Mouse (Mus musculus) cortical plate, adult 2 months (tissue): ENCODE results near the gene Elk3. TPM values are rescaled to one million over a fixed set of nuclear protein-coding genes. Genes with fewer than 3 reads are reported as not detected.

Experiments used
- H3K27ac ChIP-seq: fragments of 200-500 bp; 2 replicates; pipeline ENCODE4 v1.5.1; 2012; ENCODE audit warnings: low read length, control low read depth, inconsistent platforms; ENCODE audit not compliant: insufficient read depth
- H3K4me1 ChIP-seq: fragments of 200-500 bp; 2 replicates; pipeline ENCODE4 v1.6.1; 2011; ENCODE audit warnings: low read length; ENCODE audit not compliant: control insufficient read depth, insufficient read depth
- H3K4me3 ChIP-seq: fragments of 200-500 bp; 2 replicates; pipeline ENCODE4 v1.5.1; 2011; ENCODE audit warnings: mild to moderate bottlenecking, low read length, control low read depth; ENCODE audit not compliant: insufficient read depth
- CTCF ChIP-seq: fragments of 200-500 bp; IDR thresholded peaks from 2 replicates; pipeline ENCODE4 v1.5.1; 2011; ENCODE audit warnings: mild to moderate bottlenecking, control low read depth, low read length; ENCODE audit not compliant: insufficient read depth; ENCODE audit errors: extremely low read depth
- POLR2A ChIP-seq: fragments of 200-500 bp; IDR thresholded peaks from 2 replicates; pipeline ENCODE4 v1.6.1; 2011; ENCODE audit warnings: mild to moderate bottlenecking, low read length, control low read depth; ENCODE audit not compliant: insufficient read depth; ENCODE audit errors: extremely low read depth
- polyA plus RNA-seq: library from polyadenylated mRNA; depleted of rRNA; stranded (reverse); fragments of >200 nt; gene quantifications from 2 replicates; pipeline ENCODE4 v1.2.3, GENCODE M21; 2012

The Elk3 gene
- polyA plus RNA-seq, 1 experiment, result 6.9 TPM

DNA sequence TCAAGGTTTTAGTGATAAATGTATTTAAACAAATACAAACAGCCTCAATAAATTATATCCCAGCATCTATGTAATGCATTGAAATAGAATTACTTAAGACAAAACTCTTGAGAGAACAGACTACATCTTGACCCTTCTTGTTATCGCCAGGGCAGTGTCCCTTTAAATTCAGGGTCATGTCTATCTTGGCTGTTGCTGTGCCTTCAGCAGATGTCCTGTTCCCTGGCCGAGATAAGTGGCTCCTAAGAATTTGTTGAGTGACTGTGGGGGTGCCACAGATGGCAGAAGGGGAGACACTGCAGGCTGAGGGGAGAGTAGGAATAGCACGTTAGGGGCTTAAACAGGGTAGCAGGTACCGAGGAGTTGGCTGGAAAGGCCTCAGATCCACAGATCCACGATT lies 22.3 kb upstream of the Elk3 start:
- Histone ChIP-seq H3K27ac (no peak overlapping the region), H3K4me3 (no peak overlapping the region), H3K4me1 (no peaks in the 10 kb centered on the region)
- TF ChIP-seq POLR2A (no peak), CTCF (no peak)

DNA sequence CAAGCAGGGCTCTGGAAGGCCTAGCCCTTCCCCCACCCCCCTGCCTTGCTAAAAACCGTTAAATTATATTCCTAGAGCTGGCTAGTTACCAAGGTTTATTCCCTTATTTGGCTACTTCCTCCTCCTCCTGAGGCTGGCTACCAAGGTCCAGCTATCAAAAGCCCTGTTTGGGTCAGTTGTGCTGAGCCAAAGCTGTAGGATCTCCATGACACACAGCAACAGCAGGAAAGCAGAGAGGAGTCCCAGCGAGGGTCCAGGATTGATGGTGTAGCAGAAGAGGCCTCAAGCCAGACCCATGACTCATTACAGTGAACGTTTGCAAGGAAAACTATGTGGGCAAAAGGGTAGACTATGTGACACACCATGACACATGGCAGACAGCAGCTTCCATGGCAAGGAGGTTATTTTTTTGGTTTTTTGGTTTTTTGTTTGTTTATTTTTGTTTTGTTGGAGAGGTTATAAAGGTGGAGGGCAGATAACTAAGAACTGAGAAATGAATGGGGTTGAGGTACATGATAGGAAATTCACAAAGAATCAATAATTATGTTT lies 21.4 kb upstream of the Elk3 start:
- Histone ChIP-seq H3K27ac (no peak overlapping the region), H3K4me1 (no peaks in the 10 kb centered on the region), H3K4me3 (no peak overlapping the region)
- no peak for TF ChIP-seq CTCF
- no peak for TF ChIP-seq POLR2A

DNA sequence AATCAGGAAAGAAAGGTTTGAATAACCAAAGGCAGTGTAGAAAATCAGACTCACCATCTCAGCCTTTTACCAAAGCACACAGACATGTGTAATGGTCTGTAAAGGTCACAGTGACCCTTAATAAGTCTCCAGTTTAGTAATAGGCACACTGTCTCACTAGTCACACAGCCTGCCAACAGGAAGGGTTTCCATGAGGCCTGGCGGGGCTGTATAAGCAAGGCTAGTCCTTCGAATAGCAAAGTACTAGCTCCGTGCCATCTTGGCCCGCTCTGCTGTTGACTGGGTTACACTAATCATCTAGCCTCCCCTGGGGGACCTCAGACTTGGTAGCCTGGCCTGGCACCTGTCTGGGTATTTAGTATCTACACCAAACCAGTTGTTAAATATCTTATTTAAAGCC lies 20.6 kb upstream of the Elk3 start:
- TF ChIP-seq POLR2A (no peak), CTCF (no peak)
- H3K4me1 ChIP-seq, result no peaks in the 10 kb centered on the region

DNA sequence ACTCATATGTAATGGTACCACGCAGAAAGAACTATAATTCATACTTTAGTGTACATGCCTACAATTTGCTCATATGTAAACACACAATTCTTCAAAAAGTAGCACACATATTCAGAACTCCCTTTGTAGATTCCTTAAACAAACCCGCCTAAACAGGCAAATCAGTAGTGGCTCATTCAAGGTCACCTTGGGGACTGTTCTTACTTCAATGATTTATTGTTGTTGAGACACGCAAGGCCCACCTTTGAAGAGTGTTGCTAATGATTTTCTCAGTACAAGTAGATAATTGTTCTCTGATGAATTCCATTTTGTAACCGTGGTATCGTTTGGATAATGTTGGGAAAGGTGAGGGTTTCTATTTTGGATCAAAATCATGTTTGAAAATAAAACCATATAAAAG lies 17.4 kb upstream of the Elk3 start:
- Histone ChIP-seq H3K4me3 (no peak overlapping the region), H3K27ac (no peak overlapping the region), H3K4me1 (no peaks in the 10 kb centered on the region)
- TF ChIP-seq CTCF (no peak), POLR2A (no peak)

More for the DNA sequence above, 20.6 kb upstream of the Elk3 start:
- Histone ChIP-seq H3K27ac (no peak overlapping the region), H3K4me3 (no peak overlapping the region)

DNA sequence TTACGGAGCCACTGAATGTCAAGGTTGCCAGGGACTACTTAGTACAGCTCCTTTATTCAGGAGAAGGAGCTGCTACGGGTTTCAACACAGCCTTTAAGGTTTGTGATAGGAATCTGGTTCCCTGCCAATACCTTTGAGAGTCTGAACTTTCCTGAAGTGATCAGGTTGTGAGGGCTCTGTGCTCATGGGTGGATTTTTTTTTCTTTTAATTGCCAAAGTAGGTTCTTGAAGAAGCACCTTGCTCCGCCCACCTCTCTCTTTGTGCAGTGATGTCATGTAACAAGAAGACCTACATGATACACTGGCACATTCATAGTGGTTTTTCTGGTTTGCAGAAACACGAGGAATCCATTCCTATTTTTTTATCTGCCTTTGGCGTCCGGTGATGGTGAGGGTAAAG lies 16.3 kb upstream of the Elk3 start:
- no peak overlapping the region for H3K4me3 ChIP-seq
- H3K4me1 ChIP-seq, result no peaks in the 10 kb centered on the region
- no peak overlapping the region for H3K27ac ChIP-seq
- no peak for TF ChIP-seq CTCF
- no peak for TF ChIP-seq POLR2A

DNA sequence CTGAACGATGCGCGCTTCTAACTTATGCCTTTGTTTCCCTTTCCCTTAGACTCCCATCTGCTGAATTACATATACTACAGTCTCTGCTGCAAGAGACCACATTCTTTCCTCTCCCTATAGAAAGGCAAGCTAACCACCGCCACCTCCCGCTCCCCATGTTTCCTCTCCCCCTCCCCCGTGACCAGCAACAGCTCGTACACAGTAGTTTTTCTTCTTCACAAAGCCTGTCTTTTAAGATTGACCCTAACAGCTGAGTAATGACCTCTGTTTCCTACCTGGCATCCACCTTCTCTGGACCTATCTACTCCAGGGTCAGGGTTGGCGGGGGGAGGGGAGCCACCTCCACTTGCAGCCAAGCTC lies 15.8 kb upstream of the Elk3 start:
- no peaks in the 10 kb centered on the region for H3K4me1 ChIP-seq
- no peak for TF ChIP-seq CTCF
- no peak for TF ChIP-seq POLR2A
- no peak overlapping the region for H3K27ac ChIP-seq
- H3K4me3 ChIP-seq, result no peak overlapping the region

DNA sequence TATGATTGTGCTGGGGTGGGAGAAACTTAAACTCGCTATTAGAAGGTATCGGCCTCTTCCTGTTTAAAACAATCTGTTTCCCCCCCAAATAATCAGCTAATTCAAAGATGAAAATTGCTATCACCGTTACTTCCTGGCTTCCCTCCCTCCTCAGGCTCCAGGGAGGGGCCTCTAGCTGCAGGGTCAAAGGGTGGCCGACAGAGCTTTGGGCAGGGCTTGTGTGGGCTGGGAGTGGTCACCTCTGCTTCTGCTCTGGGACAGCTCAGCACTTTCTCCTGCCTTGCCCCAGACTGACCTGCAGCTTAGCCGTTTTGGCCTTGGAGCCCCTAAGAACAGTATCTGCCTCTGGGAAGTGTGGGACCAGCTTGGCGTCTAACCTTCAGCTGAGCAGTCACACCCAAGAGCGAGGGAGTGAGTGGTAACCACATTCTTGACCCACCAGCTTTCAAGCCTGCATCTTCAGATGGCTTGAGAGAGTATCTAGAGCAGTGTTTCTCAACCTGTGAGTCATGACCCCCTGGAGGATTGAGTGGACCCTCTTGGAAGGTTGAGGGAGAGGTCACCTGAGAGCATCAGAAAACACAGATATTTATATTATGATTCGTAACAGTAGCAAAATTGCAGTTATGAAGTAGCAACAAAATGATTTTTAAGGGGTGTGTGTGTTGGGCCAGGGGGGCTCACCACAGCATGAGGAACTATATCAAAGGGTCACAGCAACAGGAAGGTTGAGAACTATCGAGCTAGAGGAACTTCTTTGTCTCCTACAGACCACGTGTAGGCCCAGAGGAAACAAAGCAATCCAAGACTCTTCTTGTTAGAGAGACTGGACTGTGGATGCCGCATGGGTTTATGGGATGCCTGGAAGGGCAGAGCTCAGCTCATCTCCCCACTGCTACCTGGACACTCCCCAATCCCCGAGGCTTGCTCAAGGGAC lies 15.1 kb upstream of the Elk3 start:
- H3K27ac ChIP-seq, result peak overlapping the region; percentile 21; the same call in 1 of the 2 replicates
- H3K4me1 ChIP-seq, result no peaks in the 10 kb centered on the region
- TF ChIP-seq CTCF, result no peak
- no peak for TF ChIP-seq POLR2A
- H3K4me3 ChIP-seq, result no peak overlapping the region

DNA sequence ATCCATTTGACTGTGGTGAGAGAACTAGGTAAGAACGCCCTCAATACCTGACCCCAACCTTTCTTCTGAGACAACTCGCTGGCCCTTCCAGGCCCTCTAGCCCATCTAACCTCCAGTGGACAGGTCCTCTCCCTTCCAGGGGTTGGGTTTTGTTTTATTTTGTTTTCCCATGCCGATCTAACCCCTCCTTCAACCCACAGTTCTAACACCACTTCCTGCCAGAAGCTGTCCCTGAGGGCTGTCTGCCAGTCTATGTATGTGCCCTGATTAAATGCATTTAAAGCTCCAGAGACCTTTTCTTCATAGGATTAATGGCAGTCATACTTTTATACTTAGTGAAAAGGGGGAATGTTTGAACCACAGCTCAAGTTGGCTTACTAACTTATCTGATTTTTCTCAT lies 14.4 kb upstream of the Elk3 start:
- Histone ChIP-seq H3K4me1 (no peaks in the 10 kb centered on the region), H3K4me3 (no peak overlapping the region)
- TF ChIP-seq CTCF, result no peak
- TF ChIP-seq POLR2A, result no peak

DNA sequence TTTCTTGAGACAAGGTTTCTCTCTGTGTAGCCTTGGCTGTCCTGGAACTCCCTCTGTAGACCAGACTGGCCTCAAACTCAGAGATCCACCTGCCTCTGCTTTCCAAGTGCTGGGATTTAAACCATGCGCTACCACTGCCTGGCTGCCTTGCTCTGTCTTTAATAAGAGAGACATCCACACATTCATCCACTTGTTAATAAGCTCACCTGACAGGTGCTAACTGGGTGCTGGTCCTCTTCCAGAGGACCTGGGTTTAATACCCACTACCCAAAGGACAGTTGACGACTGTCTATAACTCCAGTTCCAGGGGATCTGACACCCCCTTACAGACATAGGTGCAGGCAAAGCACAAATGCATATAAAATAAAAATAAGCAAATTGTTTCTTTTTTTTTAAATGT lies 13.5 kb upstream of the Elk3 start:
- Histone ChIP-seq H3K4me1 (no peaks in the 10 kb centered on the region), H3K4me3 (no peak overlapping the region), H3K27ac (no peak overlapping the region)
- TF ChIP-seq POLR2A (no peak), CTCF (no peak)

More for the DNA sequence above, 14.4 kb upstream of the Elk3 start:
- no peak overlapping the region for H3K27ac ChIP-seq

DNA sequence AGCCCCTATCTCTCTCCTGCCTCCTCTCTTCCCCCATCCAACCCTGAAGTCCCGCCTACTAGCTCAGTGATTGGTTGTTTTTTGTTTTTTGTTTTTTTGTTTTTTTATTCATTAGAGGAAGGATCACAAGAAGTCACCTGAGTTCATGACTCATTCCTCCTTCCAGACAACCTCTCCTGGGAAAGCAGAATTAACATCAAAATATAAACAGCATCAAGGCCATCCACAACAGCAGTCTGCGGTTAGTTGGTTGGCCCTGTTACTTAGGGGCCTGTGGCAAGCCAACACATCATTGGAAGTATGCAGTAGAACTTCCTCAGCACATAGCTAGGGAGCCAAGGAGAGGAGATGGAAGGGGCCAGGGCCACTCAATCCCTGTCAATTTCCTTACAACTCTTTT lies 12.7 kb upstream of the Elk3 start:
- Histone ChIP-seq H3K4me3 (no peak overlapping the region), H3K27ac (no peak overlapping the region), H3K4me1 (no peaks in the 10 kb centered on the region)
- TF ChIP-seq POLR2A, result no peak
- no peak for TF ChIP-seq CTCF

DNA sequence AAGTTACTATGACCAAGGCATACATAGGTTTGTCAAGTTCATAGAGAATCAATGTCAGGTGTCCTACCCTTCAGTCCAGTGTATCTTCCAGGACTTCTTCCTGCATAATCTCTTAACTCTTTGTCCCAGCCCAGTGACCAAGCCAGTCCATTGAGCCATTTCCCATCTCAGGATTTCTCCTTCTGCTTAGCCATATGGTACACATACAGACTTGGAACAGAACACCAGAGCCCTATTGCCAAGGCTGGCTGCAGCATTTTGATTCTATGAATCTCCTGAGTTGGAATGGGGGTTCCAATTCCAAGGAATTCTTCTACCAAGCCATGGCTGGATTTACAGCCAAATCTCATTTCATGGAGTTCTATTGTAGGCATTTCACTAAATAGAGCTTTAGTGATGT lies 10.8 kb upstream of the Elk3 start:
- H3K4me3 ChIP-seq, result no peak overlapping the region
- H3K27ac ChIP-seq, result no peak overlapping the region
- TF ChIP-seq CTCF (no peak), POLR2A (no peak)
- no peaks in the 10 kb centered on the region for H3K4me1 ChIP-seq
